Mouse (Mus musculus): ENCODE data around the gene Cacna1d.

DNA sequence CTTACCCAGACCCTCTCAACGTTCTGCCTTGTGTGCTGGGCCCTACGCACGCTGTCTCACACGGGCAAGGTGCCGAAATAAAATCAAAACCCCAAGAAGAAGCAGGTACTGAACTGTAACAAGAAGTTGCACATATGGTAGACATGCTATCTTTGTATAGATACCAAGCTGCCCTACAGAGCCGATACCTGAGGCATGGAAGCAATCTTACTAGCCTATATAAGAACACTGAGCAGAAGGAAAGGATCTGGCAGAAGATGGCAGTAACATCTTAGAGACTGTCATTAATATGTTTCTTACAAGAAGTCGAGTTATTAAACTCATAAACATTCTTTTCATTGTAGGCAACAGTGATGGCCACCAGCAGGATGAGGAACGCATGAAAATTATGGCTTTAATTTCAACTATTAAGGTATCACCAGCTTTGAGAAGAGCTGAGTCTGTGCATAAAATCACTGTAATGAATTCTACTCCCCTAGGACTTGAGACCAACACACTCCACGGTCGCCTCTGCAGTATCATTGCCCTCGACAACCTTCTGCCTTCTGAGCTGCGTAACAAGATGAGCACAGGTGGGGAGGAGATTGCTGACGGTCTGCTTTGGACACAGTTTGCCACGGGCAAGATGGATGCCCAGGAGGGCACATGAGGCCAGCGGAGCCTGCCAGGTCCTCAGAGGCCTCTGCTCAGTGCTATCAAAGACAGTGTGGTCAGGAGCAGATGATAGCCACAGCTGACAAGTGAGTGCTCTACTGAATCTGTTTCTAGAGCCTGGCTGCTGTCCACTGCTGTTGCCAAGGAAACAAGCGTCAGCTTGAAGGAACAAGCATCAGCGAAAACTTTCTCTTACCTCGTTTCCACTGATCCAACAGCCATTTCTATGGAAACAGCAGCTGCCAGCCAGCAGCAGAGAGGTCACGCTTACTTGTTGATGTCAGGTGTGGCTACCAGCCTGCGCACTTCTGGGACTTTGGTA, 327.2 kb downstream of the Cacna1d start:
- no peak for TF ChIP-seq CTCF (IDR thresholded peaks at IDR 0.05; ENCODE audit: control insufficient read depth, insufficient read depth, insufficient read length)
- TF ChIP-seq CEBPB (IDR thresholded peaks at IDR 0.05; ENCODE audit: low read depth) = no peak
- TF ChIP-seq USF1 (IDR thresholded peaks at IDR 0.05; ENCODE audit: low read depth) = no peak
